Mouse (Mus musculus) splenic B cell, adult 2 months (primary cell): ENCODE measurements around the gene Zic1.

Experiments
- DNase-seq: peaks from one replicate; pipeline ENCODE4 v3.0.0-alpha.2; 2011; ENCODE audit warnings: low read depth, low spot score
- H3K27me3 ChIP-seq: 2 replicates; pipeline ENCODE4 v1.6.1; 2012; ENCODE audit warnings: mild to moderate bottlenecking, low read length, moderate library complexity, mixed read lengths; ENCODE audit not compliant: control insufficient read depth, poor library complexity, insufficient read depth, severe bottlenecking
- H3K36me3 ChIP-seq: 2 replicates; pipeline ENCODE4 v1.6.1; 2012; ENCODE audit warnings: mild to moderate bottlenecking, low read length, moderate library complexity, mixed read lengths; ENCODE audit not compliant: control insufficient read depth, poor library complexity, insufficient read depth, severe bottlenecking

Gene Zic1

DNA sequence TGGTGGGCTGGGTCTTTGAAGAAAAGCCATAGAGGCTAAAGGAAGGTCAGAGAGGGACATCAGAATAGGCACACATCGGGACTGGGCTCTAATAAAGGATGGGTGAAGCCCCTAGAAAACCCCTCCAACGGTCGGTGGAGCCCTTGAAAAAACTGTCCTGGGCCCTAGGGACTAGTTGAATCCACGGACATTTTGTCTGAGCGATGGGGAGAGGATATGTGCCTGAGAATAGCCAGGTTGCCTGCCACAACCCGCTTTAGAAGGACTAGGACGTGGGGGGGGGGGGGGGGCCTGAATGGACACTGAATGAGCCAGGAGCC is 10.4 kb downstream of the Zic1 start:
- H3K36me3 ChIP-seq = no peaks in the 10 kb centered on the region
- H3K27me3 ChIP-seq = no peaks in the 10 kb centered on the region; the same call in 1 of the 2 replicates
- DNase-seq = no peak

DNA sequence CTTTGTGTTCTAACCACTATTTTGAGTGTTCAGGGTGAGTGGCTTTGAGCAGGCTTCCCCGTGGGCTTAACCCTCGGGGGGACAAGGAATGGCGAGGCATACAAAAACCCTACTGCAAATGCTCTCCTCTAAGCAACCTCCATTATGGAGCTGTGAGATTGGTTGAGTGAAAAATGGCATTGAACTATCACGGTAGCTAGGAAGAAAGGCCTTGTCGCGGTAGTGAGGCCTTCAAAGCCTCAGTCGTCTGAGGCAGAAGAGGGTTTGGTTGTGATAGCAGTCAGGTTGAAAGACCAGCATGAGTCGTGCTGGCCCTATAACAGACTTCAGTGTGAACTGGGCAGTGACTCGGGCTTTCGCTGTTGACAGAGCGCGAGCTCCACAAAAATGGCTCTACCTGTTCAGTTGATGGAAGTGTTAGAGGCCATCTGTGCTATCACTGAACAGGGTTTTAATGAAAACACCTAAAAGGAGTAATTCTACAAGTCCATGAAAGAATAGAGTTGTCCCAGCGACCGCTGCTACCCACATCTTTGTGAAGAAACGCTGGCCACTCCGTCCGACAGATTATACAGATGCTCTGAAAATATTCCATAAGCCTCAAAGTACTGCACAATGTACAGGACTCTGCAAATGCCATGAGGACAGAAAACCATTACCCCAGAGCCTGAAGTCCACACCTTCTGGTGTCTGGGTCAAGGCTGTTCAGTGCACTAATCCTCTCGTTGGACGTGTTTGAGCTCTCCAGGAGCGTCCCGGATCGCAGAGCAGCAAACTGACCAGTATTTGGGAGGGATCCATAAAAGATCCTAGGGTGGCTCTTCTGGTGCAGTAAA is 11.0 kb downstream of the Zic1 start:
- peaks cover 2% of the 10 kb centered on the region; the same call in 1 of the 2 replicates for H3K27me3 ChIP-seq
- no peak for DNase-seq

DNA sequence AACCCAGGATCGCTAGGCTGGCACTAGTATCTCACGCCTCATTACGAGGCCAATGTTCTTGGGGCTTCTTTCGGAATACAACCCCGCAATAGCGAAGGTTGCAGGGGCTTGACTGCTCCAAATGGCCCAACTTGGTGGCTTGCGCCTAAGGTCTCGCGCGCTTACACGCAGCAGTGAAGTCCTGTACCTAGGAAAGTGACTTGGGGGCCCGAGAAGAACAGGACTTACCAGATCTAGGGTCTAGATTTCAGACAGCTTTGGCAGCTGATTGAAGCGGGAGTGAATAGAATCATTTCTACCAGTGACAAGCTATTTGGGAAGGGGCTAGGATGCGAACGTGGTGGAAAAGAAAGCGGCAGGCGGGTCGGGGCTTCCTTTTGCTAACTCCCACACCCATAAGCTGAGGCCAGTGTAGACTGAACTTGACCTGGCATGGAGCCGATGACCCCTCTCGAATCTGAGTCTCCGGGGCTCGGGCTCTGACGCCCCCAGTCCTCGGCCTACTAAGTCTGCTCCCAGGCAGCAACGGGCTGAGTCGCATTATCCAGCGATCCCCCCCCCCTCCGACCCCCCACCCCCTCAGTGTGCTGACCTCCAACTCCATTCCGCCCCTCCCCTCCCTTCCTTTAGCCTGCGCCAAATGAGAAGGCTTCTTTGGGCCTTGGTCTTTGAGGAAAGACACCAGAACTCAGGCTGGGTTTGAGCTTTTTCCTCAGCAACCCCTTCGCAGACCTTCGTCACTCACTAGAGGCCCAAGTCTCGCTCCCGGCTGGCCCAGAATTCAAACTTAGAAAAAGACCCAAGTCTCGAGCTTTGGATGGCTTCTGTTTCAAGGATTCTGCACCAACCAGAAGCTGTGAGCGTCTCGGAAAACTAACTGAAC is 11.8 kb downstream of the Zic1 start:
- H3K27me3 ChIP-seq = peaks cover 2% of the 10 kb centered on the region; the same call in 1 of the 2 replicates
- no peaks in the 10 kb centered on the region for H3K36me3 ChIP-seq
- no peak for DNase-seq

More for the DNA sequence above, 11.0 kb downstream of the Zic1 start:
- H3K36me3 ChIP-seq = no peaks in the 10 kb centered on the region

DNA sequence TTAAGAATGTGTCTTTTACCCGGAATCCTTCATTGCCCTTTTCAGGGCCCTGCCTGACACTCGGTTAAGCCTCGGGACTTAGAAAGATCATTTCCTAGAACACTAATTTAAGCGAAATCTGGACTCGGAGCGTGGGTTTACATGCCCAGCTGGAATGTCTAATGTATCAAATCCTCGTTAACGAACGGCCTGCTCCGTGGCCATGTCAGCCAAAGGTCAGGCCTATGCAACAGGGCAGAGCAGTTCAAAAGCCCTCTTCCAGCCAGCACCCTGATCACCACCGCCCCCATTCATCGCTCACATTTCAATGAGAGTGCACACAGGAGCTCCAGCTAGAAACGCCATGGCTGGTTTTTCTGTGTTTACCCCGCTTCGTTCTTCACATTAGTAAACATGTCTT is 12.8 kb downstream of the Zic1 start:
- Histone ChIP-seq H3K36me3 (no peaks in the 10 kb centered on the region), H3K27me3 (peaks cover 2% of the 10 kb centered on the region; the same call in 1 of the 2 replicates)
- no peak for DNase-seq

DNA sequence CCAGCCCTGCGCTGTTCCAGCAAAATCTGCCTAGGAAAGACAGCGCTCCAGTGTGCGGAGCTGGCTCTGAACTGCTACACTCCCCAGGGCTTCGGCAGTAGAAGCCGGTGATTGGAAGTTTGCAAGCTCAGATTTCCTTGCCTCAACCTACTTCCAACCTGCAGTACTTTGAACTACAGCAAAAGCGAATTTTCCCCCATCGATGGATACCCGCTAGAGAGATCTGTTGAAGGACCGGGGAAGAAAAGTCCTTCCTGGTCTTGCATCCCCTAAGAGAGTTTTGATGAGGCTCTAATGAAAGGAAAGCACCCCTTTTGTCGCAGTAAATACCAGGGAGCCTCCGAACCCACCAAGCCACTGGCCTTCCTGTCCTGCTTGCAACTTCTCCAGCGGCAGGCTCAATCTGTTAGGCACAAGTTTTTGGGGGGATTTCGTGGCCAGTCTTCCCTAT is 13.6 kb downstream of the Zic1 start:
- H3K36me3 ChIP-seq = no peaks in the 10 kb centered on the region
- DNase-seq = no peak
- H3K27me3 ChIP-seq = peaks cover 2% of the 10 kb centered on the region; the same call in 1 of the 2 replicates

DNA sequence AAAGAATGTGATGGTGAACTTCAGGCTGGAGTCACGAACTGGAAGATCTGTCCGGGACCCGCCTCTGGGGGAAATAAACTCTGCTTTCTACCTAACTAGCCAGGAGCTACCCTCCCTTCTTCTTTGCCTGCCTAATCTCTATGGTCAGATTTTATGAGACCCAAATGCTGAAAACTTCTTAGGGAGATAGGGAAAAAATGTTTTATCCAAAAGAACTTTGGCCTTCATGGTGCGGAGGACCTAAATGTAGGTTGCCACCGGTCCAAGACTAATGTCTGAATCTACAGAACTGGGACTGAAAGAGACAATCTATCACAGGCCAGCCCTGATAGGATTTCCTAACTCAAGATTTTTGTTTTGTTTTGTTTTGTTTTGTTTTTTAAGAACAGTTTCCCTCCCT is 14.2 kb downstream of the Zic1 start:
- DNase-seq = no peak
- Histone ChIP-seq H3K36me3 (no peaks in the 10 kb centered on the region), H3K27me3 (peaks cover 2% of the 10 kb centered on the region; the same call in 1 of the 2 replicates)

DNA sequence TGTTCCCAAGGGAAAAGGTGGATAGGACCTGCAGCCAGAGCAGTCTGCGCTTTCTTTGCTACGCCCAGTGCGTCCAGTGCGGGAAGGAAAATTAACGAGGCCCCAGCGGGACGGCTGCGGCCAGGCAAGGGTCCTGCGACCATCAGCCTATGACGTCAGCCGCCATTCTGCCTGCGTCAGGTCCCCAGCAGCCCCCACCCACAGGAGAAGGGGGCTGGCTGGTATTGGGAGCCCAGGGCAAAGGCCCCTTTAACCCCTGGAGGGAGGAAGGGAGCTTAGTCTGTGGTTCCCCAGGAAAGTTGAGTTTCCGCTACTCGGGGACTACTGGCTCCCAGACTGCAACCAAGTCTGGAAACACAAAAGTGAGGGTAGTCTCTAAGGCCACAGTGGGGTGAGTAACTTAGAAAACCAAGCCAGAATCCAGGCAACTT is 14.7 kb downstream of the Zic1 start:
- H3K27me3 ChIP-seq = peaks cover 2% of the 10 kb centered on the region; the same call in 1 of the 2 replicates
- no peak for DNase-seq
- H3K36me3 ChIP-seq = no peaks in the 10 kb centered on the region

DNA sequence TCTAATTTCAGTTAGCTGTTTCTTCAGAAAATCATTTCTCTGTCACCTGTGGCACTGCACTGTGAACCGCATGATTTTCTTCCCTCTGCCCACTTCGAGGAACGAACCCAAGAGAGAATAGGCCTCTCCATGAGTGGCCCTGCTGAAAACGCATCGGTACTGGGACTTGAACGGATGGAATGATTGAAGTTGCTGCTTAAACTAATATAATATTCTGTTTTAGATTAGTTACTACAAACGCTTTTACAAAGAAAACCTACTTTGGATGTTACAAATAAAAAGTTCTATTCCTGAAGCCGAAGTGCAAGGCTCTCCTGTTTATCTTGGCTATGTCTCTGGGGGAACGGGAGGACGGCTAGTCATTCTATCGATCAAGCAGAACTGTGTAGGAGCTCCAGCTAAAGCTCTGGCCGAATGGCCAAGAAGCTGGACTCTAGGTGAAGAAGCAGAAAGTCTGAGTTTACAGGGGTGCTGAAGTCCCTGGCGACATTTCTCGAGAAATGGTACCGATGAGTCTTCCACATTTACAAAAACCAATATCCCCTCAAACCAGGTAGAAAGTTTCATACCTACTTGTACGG is 15.3 kb downstream of the Zic1 start:
- DNase-seq = no peak
- no peaks in the 10 kb centered on the region for H3K36me3 ChIP-seq
- peaks cover 2% of the 10 kb centered on the region; the same call in 1 of the 2 replicates for H3K27me3 ChIP-seq

DNA sequence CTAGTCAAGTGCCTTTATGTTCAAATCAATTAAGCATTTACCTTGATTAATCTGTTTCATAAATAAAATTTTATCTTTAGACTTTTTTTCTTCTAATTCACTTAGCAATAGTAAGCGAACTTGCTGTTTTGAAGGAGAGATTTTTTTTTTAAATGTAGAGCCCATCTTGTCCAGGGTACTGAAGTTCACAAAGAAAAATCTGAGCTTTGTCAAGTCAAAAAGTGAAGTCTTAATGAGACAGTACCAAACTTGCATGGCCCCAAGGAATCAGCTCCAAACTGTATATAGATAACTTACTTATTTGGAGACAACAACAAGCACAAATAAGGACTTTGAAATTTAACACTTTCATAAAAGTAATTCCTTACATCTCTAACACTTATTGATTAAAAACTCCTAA is 16.9 kb downstream of the Zic1 start:
- DNase-seq = no peak
- Histone ChIP-seq H3K36me3 (no peaks in the 10 kb centered on the region), H3K27me3 (peaks cover 2% of the 10 kb centered on the region; the same call in 1 of the 2 replicates)

DNA sequence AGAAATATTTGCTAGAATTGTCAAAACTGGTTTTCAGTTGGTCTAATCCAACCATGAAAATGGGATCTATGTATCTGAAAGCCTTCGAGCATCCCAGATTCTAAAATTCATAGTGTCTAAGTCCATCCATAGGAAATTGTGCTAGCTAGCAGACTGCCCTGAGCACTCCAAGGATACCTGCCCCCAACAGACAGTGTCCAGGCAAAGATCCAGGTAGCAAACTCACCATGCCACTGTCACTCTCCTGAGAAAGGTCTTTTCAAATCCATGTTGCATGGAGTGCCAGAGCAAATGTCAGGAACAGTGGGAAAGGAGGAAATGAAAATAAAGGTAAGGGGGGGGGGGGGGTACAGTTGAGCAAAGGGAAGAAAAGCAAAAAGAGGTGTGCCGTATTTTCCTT is 18.0 kb downstream of the Zic1 start:
- H3K36me3 ChIP-seq = no peaks in the 10 kb centered on the region
- H3K27me3 ChIP-seq = 0 out of 2 replicates have a peak, but pooled peaks cover 2% of the 10 kb centered on the region
- DNase-seq = no peak
